Mouse (Mus musculus) hematopoietic stem cell, adult 5-6 weeks (primary cell): ENCODE results near the gene Hid1. TPM values are rescaled to one million over a fixed set of nuclear protein-coding genes. Genes with fewer than 3 reads are reported as not detected.
A peak's percentile ranks its signal among the peaks of the same experiment; 100 is the strongest.

Source experiments
- ATAC-seq, 2 experiments: fragments of 125-278 bp in 1 of 2; replicated peaks in 1 of 2; 2 replicates each; pipeline ENCODE4 v1.8.0; 2016 to 2017; ENCODE audit warnings: inconsistent platforms in 2 of 2, mild to moderate bottlenecking in 2 of 2, moderate number of reproducible peaks in 2 of 2, low read depth in 1 of 2, moderate TSS enrichment in 1 of 2; ENCODE audit not compliant: low FRiP score in 2 of 2, poor library complexity in 2 of 2, severe bottlenecking in 2 of 2, insufficient read depth in 1 of 2, low TSS enrichment in 1 of 2
- total RNA-seq: library from RNA; stranded (forward); fragments of 172-1452, 232-1000 nt; gene quantifications from 2 replicates; pipeline ENCODE4 v1.2.3, GENCODE M21; 2017

Gene Hid1
- total RNA-seq, 1 experiment from 2014 or later = 2.6 TPM

DNA sequence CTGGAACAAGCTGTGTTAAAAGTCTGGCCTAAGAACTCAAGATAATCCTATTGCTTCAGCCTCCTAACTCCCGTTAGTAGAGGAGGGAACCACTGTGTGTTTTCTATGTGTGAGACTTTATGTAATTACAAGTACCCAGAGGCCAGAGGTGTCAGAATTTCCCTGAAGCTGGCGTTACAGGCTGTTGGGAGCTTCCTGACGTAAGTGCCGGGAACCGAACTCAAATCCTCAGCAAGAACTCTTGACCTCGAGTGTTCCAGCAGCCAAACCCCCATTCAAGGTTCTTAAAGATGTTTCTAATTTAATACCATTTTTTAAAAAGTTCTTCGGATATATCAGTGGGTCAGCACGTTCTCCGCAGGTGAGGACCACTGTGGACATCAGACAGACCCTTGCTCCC is 13.7 kb upstream of the Hid1 start:
- ATAC-seq = no peak

DNA sequence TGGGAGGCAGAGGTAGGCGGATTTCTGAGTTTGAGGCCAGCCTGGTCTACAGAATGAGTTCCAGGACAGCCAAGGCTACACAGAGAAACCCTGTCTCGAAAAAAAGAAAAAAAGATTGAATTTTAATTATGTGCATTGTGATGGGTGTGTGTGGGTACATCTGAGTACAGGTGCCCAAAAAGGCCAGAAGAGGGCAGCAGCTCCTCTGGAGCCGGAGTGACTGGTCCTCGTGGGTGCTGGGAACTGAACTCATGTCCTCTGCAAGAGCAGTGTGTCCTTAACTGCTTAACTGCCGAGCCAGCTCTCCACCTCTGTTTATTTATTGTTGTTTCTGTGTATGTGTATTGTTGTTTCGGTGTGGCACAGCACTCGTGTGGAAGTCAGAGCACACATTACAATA is 10.3 kb upstream of the Hid1 start:
- ATAC-seq = no peak

DNA sequence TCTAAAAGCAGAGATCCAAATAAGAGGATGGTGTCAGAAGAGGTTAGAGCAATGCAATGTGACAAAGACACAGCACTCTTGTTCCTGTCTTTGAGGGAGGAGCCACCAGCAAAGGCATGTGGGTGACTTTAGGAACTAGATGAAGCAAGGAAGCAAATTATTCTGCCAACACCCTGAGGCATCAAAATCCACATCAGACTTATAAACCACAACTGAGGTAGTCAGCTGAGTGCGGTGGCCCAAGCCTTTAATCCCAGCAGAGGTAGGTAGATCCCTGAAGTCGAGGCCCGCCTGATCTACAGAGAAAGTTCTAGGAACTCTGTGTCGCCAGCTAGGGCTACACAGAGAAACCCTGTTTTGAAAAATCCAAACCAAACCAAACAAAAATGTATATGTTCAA is 9.7 kb upstream of the Hid1 start:
- no peak for ATAC-seq

DNA sequence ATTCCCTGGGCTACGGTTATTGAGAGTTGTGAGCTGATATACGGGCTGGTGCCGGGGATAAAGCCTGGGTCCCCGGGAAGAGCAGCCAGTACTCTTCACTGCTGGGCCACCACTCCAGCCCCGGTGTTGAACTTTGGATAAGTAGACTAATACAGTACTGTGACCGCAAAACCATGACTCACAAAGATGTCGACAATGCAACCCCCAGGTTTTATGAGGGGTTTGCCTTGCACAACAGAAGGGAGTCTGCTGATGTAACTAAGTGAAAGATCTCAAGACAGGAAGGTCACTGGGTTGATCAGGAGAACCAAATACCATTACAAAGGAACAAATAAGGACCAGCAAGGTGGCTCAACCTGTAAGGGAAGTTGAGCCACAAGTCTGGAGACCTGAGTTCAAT is 9.2 kb upstream of the Hid1 start:
- no peak for ATAC-seq

GRCm38 (mm10) chr11:115374695-115375425 is 7.3 kb upstream of the Hid1 start:
- no peak for ATAC-seq

DNA sequence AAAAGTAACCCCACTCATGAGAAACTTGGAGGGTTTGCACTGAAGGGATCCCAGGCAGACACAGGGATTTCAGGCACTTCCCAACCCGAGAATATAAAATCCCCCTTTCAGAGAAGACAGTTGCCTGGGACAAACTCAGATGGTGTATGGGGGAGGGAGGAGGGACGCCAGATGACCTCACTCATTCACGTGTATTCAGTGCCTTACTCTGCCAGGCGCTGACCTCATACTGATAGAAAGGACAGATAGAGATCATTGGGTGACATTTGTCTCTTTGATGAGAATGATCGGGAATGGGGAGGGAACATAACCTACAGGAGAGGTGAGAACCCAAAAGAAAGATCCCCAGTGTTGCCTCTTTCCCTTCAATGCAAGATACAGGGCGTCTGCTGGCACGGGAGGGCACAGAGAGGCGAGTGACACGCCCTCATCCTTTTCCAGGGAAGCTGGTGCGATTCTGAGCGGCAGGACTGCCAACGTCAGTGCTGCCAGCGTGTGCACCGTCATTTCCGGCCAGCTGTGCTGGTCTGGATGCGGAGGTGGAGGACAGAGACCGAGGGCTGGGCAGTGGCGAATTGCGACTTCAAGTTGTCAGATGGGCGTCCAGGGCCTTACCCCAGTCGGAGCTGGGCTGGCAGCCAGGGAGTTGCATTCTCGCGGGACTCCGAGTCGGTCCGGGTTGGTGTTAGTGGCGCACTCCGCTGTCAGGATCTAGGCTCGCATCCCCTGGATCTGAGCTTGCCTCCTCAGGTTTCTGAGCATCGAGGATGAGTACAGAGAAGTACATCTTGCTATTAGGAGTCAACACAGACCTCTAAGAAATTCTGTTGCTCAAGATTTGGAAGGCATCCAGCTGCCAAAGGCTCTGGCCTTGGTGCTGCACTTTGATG is 6.5 kb upstream of the Hid1 start:
- peak; percentile 34 to 71; a peak in 3 of 4 replicates for ATAC-seq

DNA sequence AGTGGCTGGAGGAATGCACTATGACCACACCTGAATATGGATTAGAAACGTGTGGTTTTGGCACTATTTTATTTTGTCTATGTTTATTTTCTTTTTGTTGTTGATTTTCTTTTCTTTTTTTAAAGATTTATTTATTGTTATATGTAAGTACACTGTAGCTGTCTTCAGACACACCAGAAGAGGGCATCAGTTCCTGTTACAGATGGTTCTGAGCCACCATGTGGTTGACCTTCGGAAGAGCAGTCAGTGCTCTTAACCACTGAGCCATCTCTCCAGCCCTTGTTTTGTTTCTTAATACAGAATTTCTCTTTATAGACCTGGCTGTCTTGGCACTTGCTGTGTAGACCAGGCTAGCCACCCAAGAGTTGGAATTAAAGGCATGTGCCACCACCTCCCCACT is 5.2 kb upstream of the Hid1 start:
- no peak for ATAC-seq

DNA sequence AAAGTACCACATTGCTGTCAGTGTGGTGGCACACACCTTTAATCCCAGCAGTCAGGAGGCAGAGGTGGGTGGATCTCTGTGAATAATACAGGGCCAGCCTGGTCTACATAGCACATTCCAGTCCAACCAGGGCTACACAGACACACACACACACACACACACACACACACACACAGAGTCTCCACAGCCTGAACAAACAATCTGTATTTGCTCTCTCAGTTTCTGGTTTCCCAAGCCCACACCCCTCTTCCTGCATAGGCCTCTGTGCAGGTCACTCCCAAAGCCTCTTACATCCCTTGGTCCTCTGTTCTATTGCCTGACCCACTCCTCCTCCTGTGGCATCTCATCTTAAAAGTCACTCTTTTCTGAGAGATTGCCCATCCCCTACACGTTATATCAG is 4.5 kb upstream of the Hid1 start:
- no peak for ATAC-seq

GRCm38 (mm10) chr11:115371354-115371753 is 3.8 kb upstream of the Hid1 start:
- no peak for ATAC-seq

GRCm38 (mm10) chr11:115370368-115370767 is 2.8 kb upstream of the Hid1 start:
- no peak for ATAC-seq

DNA sequence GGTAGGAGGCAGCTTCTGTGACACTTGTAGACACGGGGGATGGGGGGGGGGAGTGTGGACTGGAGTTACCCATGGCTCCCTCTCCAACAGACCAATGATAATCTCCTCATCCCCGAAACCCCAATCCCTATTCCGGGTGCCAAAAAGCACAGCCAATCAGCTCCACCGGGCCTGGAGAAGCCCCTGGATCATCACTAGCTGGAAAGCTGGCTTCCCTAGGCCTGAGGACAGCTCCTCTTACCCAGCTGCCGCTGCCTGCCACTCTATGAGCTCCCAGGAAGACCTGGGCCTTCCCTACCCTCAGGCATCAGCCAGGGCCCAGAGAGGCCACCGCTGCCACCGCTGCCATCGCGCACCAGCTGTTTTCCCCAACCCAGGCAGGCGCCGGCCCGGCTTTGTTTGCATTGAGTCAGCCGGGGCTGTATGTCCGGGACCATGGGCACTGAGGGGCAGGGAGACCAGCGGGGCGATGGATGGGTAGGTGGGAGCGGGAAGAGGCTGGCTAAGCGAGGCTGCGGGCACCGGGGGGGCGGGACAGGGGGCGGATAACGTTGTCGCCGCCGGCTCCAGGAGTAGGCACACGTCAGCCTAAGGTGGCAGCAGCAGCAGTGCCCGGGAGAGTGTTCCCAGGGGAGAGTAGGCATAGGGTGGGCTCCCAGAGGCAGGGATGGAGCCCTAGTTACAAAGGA is 706 bp downstream of the Hid1 start:
- no peak for ATAC-seq

GRCm38 (mm10) chr11:115366039-115366705 is 1.4 kb downstream of the Hid1 start:
- ATAC-seq = 0 out of 4 replicates have a peak, but pooled peaks have one; percentile 23 to 28

DNA sequence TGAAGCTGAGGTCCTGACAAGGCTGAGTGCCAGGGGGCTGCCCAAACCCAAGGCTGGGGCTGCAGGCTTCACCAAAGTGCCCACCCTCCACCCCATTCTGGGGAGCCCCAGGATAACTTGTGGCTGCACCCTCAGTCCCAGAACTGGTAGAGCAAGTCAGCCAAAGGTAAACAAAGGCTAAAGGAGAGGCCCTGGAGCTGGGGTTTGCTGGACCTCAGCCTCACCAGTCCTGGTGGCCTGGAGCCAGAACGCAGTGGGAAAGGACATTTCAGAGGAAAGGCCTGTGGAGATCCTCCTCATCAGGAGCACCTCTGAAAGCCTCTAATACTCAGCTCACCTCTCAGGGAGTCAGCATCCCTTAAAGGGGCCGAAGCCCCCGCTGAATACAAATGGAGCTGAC is 3.4 kb downstream of the Hid1 start:
- ATAC-seq = no peak

DNA sequence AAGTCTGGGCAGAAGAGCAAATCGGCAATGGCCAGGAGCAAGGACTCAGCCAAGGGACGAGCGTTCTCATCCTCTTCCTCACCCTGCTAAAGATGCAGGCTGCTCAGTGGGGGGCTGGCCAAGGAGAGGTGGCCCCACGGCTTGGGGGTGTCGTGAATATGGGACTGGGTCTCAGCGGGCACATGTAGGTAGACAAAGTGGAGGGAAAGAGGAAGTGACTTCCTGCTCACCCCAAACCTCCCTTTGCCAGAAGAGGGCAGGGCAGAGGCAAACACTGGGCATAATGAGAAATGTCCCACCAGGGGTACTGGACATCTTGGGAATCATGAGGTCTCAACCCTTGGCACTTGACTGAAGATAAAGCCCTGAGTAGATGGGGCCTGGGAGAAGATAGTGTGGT is 7.8 kb downstream of the Hid1 start:
- peak; percentile 47 to 55; a peak in 3 of 4 replicates for ATAC-seq

DNA sequence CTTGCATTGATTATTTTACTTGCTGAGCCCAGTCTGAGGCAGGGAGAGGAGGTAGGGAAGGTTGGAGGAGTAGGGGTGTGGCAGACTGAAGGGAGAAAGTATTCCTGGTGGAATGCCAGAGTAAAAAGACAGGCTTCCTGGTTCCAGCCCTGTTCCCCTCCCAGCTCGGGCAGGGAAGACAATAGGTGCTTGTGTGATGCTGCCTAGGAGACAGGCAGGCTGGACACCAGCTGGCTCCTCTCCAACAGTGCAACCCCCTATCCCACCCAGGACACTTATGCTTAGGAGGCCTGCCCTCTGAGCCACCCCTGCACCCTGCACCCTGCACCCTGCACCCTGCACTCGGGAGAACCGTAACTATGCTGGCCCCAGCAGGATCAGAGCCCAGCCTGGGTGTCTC is 8.3 kb downstream of the Hid1 start:
- no peak for ATAC-seq

GRCm38 (mm10) chr11:115358468-115358867 is 9.1 kb downstream of the Hid1 start:
- ATAC-seq = peak; percentile 22 to 57; a peak in 2 of 4 replicates

- ATAC-seq = peak; percentile 59 to 75; a peak in 3 of 4 replicates
Measured at GRCm38 (mm10) chr11:115354183-115354582, 13.4 kb downstream of the Hid1 start.
